Mouse (Mus musculus): Measurements from ENCODE around the gene Trim80. TPM values are rescaled to one million over a fixed set of nuclear protein-coding genes. Genes with fewer than 3 reads are reported as not detected.
A peak's percentile ranks its signal among the peaks of the same experiment; 100 is the strongest.
"Not testable (repeated sequence)": the region's sequence is repeated elsewhere in the genome, so short reads cannot be mapped to it uniquely, and the experiment has no call there.

The Trim80 gene
- total RNA-seq, 2 experiments from 2014 or later = 0.21 TPM; not detected in 1

DNA sequence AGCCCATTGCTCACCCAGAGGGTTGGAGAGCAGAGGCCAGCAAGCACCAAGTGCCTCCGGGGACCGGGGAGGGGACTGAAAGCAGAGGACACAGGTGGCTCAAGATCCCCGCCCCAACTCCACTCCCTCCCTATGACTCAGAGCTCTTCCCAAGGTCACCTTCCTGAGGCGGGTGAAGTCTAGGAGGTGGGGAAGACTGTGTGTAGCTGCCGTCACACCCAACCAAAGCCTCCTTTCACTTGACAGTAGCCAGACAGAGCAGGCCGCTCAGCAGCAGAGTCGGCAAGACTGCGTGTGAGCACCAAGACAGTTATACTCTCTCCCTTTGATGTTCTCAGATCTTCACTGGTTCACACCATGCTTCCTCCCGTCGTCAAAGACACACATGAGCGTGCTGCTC lies 23.1 kb downstream of the Trim80 start:
- DNase-seq = no peak

DNA sequence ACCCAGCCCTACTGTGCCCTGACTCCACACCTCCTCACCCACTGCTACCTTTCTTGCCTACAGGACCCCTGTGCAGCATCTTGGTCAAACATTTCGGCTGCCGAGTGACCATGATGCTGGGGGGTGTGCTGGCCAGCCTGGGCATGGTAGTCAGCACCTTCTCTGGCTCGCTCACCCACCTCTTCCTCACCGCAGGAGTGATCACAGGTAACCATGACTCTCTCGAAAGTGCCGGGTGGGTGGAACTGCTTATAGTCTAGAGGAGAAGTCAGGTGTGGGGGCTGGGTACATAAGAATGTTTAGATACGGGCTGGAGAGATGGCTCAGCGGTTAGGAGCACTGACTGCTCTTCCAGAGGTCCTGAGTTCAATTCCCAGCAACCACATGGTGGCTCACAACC lies 24.5 kb downstream of the Trim80 start:
- DNase-seq = no peak

DNA sequence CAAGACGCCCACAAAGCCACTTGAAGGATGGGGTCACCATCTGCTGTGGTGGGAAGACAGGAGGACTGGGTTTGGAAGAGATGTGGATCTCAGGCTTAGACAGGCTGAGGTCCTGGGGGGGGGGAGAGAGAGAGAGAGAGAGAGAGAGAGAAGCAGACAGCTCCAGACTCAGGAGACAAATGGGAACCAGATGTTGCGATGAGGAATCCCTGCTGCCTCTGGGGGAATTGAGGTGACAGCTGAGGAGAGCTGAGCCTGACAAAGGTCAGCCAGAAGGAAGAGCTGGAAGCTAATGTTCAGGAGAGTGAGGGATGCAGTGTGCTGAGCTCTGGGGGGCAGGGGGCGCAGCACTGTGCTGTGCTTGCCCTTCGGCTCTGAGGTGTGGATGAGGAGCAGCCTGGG lies 26.9 kb downstream of the Trim80 start:
- no peak for DNase-seq

DNA sequence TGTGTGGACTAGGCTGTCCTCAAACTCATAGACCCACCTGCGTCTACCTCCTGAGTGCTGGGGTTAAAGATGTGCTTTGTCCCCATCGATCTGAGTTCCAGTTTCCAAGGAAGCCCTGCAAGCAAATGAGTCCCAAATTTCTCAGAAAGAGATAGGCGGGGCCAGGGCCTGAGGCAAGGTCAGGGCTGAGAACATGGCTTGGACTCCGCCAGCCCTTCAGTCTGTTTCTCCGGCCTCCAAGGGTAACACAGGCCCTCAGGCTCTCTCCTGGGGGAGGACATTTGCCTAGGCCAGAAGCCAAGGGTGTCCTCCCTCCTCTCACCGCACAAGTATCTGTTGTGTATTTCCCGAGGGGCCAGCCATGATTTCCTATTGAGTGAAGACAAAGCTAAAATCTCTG lies 31.8 kb downstream of the Trim80 start:
- no peak for DNase-seq

DNA sequence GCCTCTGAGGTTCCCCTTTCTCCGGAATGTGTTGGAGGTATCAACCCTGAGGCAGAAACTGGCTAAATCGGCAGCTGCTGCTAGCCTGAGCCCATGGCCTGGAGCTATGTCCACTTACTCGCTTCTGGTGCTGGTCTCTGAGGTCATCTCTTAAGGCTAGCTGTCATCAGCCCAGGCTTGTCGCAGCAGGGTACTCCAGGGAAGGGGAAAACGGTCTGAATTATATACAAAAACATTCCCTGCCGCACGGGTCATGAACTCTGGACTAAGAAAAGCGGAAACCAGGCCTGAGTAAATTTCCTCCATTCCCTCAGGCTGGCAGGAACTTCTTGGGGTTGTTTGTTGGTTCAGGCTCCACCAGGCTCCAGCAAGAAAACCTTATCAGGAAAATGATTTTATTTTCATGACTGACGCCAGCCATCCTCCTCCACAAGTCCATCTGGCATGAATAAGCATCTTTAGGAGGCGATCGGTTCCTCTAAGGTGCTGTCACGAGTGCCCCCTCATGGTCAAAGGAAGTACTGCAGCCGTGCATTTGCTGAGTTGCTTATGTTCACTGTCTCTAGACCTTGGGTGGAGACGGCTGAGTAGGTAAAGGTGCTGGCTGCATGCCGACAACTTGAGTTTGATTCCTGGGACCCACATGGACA lies 33.4 kb downstream of the Trim80 start:
- DNase-seq = peak; percentile 95

DNA sequence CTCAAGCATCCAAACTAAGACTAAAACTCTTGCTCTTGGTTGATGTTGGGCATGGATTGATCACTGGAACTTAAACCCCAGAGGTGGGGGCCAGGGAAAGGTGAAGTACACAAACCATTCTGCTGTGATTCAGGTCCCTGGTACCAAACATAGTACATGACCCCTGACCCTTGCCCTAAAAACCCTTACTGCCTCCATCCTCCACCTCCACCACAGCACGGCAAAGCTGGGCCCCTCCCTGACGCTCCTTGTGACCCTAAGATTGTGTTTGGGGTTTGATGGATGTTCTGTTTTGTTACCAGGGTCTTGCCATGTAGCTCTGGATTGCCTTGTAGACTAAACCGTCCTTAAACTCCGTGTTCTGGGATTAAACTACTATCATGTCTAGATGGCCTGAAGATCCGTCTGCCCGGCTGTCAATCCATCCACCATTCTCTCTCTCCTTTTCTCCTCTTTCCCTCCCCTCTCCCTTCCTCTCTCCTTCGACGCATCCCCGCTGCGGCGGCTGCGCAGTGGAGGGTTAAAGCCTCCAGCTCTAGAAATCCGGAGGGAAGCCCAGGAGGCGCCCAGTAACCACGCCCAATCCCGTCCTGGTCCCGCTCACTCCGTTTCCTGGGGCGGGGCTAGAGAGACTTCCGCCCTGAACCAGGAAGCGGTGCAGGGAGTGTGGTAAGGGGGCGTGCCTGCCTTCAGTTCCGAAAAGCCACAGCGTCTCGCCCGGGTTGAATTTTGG lies 34.8 kb downstream of the Trim80 start, which contains the start of gene Armc7:
Gene Armc7 (plus strand): TSS at position 643 of the 733 bp plus-strand sequence.
- DNase-seq = peak; percentile 97

DNA sequence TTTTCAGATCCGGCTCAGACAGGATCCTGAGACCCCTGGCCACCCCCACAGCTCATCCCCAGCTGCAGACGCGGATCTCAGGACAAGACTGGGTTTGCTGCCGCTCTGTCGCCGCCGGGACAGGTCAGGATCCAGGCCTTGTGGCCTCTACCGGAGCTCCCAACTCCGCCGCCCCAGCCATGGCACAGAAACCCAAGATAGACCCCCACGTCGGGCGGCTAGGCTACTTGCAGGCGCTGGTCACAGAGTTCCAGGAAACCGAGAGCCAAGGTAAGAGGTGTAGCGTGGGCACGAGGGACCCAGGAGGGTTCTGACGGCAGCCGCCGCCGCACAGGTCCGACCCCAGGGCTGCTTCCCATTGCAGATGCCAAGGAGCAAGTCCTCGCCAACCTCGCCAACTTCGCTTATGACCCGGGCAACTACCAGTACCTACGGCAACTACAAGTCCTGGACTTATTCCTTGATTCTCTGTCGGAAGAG lies 35.5 kb downstream of the Trim80 start:
- DNase-seq = no peak

DNA sequence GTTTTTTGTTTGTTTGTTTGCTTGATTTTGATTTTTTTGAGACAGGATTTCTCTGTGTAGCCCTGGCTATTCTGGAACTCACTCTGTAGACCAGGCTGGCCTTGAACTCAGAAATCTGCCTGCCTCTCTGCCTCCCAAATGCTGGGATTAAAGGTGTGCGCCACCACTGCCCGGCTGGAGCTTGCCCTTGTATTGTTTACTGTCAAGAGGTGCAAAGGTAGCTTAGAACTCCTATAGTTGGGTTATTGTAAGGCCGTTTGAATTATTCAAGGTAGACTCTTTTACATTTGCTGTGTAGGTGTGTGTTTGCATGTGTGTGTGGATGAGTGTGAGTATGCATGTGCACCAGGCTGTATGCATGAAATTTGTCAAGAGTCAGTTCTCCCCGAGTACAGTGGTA lies 36.3 kb downstream of the Trim80 start:
- not testable (repeated sequence) for DNase-seq

DNA sequence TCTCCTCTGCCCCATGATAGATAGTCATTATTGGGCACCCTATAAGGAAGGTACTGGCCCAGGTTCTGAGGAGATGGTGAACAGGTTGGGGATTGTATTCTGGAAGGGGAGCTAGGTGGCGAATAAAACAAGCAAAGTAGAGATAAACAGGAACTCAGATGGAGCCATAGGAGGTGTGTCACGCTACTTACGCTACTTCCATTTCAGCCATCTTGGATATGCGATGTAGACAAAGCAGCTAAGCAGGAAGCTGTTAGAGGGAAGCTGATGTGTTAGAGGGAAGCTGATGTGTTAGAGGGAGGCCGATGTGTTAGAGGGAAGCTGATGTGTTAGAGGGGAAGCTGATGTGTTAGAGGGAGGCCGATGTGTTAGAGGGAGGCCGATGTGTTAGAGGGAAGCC lies 37.0 kb downstream of the Trim80 start:
- DNase-seq = not testable (repeated sequence)

DNA sequence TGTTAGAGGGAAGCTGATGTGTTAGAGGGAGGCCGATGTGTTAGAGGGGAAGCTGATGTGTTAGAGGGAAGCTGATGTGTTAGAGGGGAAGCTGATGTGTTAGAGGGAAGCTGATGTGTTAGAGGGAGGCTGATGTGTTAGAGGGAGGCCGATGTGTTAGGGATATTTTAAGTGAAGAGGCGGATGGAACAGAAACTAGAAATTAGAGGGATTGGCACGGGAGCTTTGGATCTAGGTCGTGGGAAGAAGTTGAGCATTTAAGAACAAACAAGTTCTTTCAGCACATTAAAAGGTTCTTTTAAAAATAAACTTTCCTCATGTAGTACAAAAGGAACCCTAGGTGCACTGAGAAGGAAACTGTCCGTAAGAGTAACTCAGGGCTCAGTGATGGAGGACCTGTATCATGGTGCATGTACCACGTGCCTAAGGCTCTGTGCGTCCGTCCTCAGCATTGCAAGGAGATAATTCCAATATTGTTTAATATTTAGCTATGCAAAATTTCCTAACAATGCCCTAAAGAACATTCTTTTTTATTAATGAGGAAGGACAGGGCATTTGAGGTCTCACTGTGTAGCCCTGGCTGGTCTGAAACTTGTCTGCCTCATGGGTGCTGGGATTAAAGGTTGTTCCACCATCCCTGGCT lies 38.1 kb downstream of the Trim80 start:
- DNase-seq = no peak

DNA sequence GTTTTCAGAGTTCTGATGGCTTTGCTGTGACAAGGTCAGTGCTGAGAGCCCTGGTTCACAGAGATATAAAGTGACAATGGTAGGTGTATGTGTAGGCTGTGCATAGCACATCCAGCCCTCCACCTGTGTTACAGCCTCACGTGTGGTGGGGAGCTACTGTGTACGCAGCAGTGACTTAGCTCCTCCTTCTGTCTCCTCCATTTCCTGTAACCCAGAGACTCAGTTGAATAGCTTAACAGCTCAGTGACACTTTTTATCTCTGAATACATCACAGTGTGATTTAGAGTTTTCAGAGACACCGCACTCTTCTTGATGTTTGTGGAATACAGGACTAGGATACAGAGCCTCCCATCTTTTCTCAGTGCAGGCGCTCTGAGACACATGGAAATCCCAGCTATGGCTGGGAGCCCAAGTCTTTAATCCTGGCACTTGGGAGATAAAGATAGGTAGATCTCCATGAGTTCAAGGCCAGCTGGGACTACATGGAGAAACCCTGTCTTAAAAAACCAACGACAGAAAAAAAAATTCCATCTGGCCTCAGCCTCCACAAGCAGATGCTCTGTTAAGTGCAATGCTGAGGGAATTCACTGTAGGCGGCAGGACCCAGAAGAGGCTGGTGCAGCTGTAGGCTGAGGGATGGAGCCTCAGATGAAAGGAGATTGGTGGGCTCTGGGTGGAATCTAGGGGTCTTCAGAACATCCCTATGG lies 41.4 kb downstream of the Trim80 start:
- no peak for DNase-seq

DNA sequence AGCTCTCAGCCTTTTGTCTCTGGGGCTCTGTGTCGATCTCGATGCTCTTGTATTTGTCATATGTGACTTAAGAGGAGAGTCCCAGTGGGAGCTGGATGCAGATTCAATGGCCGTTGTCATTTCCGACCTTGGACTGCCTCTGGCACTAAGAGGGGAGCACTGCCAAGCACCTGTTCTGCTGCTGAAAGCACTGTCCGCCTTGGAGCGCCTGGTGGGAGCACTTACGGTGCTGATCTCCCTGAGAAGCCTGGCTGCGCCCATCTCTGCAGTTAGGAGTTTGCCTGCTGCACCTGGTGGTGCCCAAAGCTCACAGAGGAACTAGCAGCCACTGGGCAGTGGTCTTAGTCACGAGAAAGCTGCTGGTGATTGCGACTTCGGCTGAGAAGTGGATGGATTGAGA lies 42.9 kb downstream of the Trim80 start:
- no peak for DNase-seq

DNA sequence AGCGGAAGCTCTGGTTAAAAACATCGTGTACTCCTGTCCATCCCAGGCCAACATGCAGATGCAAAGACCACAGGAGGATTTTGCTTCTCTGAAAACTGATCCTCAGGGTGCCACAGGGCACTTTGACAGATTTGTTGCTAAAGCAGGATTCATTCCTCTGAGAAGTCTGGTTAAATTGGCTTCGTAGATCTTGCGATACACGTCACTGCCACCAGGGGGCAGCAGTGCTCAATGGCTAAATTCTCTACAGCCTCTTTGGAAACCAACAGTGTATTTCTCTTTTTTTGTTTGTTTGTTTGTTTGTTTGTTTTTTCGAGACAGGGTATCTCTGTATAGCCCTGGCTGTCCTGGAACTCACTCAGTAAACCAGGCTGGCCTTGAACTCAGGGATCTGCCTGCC lies 43.4 kb downstream of the Trim80 start:
- peak; percentile 88 for DNase-seq

DNA sequence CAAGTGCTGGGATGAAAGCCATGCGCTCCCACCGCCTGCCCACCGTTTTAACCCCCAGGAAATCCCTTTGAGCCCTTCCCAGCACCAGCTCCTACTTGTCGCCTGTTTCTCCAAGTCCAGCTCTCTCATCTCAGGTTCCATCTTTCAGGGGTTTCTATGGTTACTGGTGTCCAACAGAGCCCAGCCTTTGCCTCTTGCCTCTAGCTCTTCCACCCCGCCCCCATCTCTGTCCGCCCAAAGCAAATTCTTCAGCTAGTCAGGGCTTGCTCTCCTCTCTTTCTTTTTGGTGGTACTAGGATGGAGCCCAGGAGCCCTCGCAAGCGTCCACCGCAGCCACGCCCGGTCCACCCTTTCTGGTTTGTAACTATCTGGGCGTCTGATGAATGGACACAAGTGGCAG lies 44.8 kb downstream of the Trim80 start:
- no peak for DNase-seq

DNA sequence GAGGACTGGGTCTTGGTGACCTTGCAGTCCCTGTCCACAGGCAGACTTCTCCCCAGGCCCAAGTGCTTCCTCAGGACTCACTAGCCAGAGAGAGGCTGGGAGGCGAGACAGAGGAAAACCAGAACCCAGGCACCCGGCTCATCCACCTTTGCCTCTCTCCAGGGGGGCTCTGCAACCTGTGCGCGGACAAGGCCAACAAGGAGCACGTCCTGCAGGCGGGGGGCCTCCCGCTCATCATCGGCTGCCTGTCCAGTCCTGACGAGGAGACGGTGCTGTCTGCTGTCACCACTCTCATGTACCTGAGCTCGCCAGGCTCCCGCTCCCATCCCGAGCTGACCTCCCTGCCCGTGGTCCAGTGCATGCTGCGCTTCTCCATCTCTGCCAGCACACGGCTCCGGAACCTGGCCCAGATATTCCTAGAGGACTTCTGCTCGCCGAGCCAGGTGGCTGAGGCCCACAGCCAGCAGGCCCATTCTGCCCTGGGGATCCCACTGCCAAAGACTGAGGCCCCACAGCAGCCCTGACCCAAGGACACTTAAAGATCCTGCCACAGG lies 48.3 kb downstream of the Trim80 start:
- DNase-seq = no peak

DNA sequence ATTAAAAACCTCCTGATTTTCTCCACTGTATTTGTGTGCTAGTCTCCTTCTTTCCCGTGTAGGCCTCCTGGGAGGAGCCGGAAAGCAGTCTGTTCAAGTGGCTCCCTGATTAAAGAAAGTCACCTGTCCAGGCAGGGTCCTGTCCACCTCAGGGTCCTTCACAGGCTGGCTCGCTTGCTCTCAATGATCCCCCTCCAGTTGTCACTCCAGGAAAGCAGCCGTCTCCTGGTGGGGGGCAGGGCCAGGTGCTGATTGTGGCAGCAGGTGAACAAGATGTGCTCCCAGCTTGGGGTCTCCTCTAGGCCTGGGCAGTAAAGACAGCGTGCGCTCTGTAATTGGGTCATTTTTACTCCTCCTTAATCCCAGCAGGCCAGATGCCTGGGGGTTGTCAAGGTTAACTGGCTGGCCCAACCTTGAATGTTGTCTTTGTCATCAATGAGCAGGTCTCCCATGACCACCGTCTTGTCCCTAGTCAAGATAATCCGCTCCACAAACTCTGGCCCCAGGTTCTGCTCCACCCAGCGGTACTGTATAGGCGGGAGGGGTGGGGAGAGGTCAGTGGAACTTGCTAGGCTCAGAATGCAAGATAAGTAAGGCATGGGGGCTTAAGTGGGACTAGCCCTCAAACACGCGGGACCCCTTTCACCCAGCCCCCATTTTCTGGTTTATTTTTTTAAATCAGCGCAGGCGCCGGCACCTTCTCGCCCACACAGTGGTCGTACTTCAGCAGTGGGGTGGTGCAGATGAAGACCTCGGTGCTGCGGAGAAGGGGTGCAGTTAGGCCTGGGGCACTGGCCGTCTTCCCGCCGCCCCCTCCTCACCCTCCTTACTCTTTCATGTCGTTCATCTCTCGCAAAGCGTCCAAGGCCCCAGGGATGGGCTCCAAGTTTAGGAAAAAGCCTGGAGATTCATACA lies 50.4 kb downstream of the Trim80 start:
- DNase-seq = peak; percentile 45

DNA sequence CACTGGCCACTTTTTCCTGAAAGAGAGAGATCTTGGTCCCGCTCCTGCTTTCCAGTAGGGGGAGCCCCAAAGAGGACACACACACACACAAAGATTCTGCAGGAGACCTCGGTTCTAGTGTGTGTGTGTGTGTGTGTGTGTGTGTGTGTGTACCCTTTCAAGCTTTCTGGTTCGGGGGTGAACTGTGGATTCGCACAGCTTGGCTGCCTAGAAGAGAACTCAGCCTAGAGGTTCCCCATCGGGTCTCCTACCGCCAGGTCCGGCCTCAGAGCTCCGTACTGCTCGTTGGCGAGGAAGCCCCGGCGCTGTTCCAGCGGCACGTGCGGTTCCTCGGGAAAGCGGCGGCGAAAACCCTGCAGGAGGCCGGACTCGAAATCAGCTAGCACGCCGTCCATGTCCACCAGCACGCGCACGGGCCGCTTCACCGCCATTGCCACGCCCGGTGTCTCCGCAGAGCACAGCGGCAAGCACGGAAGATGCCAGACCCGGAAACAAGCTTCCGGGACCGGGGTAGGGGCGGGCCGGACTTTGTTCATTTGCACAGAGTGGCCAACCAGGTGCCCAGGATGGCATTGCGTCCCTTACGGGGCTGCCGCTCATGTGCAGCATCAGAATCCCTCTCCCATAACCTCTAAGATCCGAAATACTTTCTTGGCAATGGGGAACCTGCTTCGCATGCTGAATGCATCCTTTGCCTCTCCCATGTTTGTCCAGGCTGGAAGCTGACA lies 51.2 kb downstream of the Trim80 start, which contains the start of gene Nt5c:
Gene Nt5c (minus strand): TSS at position 507 of the 728 bp plus-strand sequence.
- DNase-seq = peak; percentile 89

DNA sequence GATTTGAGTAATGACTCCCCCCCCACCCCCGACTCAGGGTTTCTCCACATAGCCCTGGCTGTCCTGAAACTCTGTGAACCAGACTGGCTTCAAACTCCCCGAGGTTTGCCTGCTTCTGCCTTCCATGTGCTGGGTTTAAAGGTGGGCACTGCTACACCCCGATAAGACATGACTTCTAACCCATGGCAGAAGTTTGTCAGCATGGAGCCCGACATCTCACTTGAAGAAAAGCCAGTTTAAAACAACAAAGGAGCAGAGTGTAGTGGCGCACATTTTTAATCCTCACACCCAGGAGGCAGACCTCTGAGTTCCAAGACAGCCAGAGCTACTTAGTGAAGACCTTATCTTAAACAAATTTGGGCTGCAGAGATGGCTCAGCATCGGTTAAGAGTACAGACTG lies 52.0 kb downstream of the Trim80 start:
- no peak for DNase-seq

DNA sequence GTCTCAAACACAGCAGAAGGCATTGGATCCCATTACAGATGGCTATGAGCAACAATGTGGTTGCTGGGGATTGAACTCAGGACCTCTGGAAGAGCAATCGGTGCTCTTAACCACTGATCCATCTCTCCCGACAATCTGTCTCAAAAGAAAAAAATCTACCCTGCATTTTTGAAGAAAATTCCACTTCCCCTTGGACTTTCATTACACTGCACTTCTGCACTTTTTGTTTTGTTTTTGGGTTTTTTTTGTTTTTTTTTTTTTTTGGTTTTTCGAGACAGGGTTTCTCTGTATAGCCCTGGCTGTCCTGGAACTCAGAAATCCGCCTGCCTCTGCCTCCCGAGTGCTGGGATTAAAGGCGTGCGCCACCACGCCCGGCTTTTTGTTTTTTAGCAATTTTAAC lies 56.2 kb downstream of the Trim80 start:
- DNase-seq = not testable (repeated sequence)

All from adrenal gland, postnatal 10 days (tissue).